Mouse (Mus musculus): ENCODE results near the gene Gm19684. TPM values are rescaled to one million over a fixed set of nuclear protein-coding genes. Genes with fewer than 3 reads are reported as not detected.

Gene Gm19684
- total RNA-seq (2023) = 10 to 100 TPM; 13.9 to 15.9 TPM

GRCm38 (mm10) chr17:36121352-36122020, at the start of gene Gm19684:
TSS of gene Gm19684 (plus strand) at chr17:36121678.

GRCm38 (mm10) chr17:36128968-36129817, 7.7 kb downstream of the Gm19684 start, which contains the start of gene Gm7030:
TSS of gene Gm7030 (minus strand) at chr17:36129425.

GRCm38 (mm10) chr17:36168039-36168652, 46.7 kb downstream of the Gm19684 start, which contains the start of gene Gm8909:
TSS of gene Gm8909 (minus strand) at chr17:36168537.

Other genes starting within 250 kb of the Gm19684 start
- 100 to 1,000 TPM; 115 to 129 TPM for gene Dhx16, start 241.9 kb upstream of the Gm19684 start, total RNA-seq (2023)
- gene 2310061I04Rik, start 224.2 kb upstream of the Gm19684 start, total RNA-seq (2023) = 10 to 100 TPM; 26.8 to 30.6 TPM
- gene Atat1, start 211.6 kb upstream of the Gm19684 start, total RNA-seq (2023) = 10 to 100 TPM in 1 of 2 experiments, 1 to 10 TPM in 1; 8.6 to 18.5 TPM
- gene Mrps18b, start 205.3 kb upstream of the Gm19684 start, total RNA-seq (2023) = 10 to 100 TPM; 56.9 to 67.4 TPM
- gene Ppp1r10, start 205.2 kb upstream of the Gm19684 start, total RNA-seq (2023) = 100 to 1,000 TPM; 143 to 144 TPM
- 100 to 1,000 TPM; 126 to 131 TPM for gene Abcf1, start 151.9 kb upstream of the Gm19684 start, total RNA-seq (2023)
- gene Gnl1, start 141.8 kb upstream of the Gm19684 start, total RNA-seq (2023) = 10 to 100 TPM; 57.6 to 66.0 TPM
- gene Prr3, start 141.4 kb upstream of the Gm19684 start, total RNA-seq (2023) = 10 to 100 TPM; 48.3 to 58.1 TPM
- gene H2-T24, start 101.1 kb upstream of the Gm19684 start, total RNA-seq (2023) = 10 to 100 TPM; 23.1 to 34.7 TPM
- gene H2-T23, start 88.8 kb upstream of the Gm19684 start, total RNA-seq (2023) = 100 to 1,000 TPM; 319 to 355 TPM
- gene H2-T22, start 78.9 kb upstream of the Gm19684 start, total RNA-seq (2023) = 100 to 1,000 TPM; 195 to 209 TPM
- gene Gm6034, start 78.7 kb upstream of the Gm19684 start, total RNA-seq (2023) = 1 to 10 TPM; 1.7 to 2.2 TPM
- gene Gm11127, start 63.3 kb upstream of the Gm19684 start, total RNA-seq (2023) = 10 to 100 TPM; 95.4 to 96.7 TPM
- gene Gm7030, start 7.7 kb downstream of the Gm19684 start, total RNA-seq (2023) = 10 to 100 TPM; 18.1 to 21.9 TPM
- 1 to 10 TPM in 1 of 2 experiments, not detected in 1; 1.6 TPM for gene Gm8909, start 46.9 kb downstream of the Gm19684 start, total RNA-seq (2023)
- 1 to 10 TPM in 1 of 2 experiments, under 1 TPM in 1; 0.79 to 1.4 TPM for gene H2-T3, start 68.6 kb downstream of the Gm19684 start, total RNA-seq (2023)
- gene Rpp21, start 136.4 kb downstream of the Gm19684 start, total RNA-seq (2023) = 10 to 100 TPM; 82.8 to 96.9 TPM
- gene Trim39, start 150.6 kb downstream of the Gm19684 start, total RNA-seq (2023) = 10 to 100 TPM; 85.1 to 86.0 TPM
- gene H2-M10.2, start 164.8 kb downstream of the Gm19684 start, total RNA-seq (2023) = not detected
- gene H2-M10.1, start 204.5 kb downstream of the Gm19684 start, total RNA-seq (2023) = not detected
- not detected for gene H2-M10.3, start 246.7 kb downstream of the Gm19684 start, total RNA-seq (2023)

Measured in T-cell, adult 66 days (primary cell).